Mouse (Mus musculus) stomach, embryonic 16.5 days (tissue): ENCODE data around the gene Tspear. TPM values are rescaled to one million over a fixed set of nuclear protein-coding genes. Genes with fewer than 3 reads are reported as not detected.

ENCODE experiments used
- ATAC-seq: fragments of 200-750 bp; cut with Nextera tagmentation; 2 replicates; pipeline ENCODE4 v1.8.0; 2017; ENCODE audit warnings: moderate number of reproducible peaks, moderate TSS enrichment; ENCODE audit not compliant: insufficient read depth, low FRiP score
- H3K27ac ChIP-seq: fragments of 300-500 bp; sonication (generic); 2 replicates; pipeline ENCODE4 v1.5.1; 2014; ENCODE audit warnings: low read length
- H3K27me3 ChIP-seq: fragments of 300-500 bp; sonication (generic); 2 replicates; pipeline ENCODE4 v1.6.1; 2014; ENCODE audit warnings: low read length, control low read depth, mixed read lengths; ENCODE audit not compliant: control insufficient read depth, insufficient read depth
- H3K36me3 ChIP-seq: fragments of 300-500 bp; sonication (generic); 2 replicates; pipeline ENCODE4 v1.6.1; 2014; ENCODE audit warnings: low read length; ENCODE audit not compliant: control insufficient read depth, insufficient read depth
- H3K4me1 ChIP-seq: fragments of 300-500 bp; sonication (generic); 2 replicates; pipeline ENCODE4 v1.6.1; 2014; ENCODE audit warnings: low read length, control low read depth, mixed read lengths; ENCODE audit not compliant: control insufficient read depth, insufficient read depth
- H3K4me2 ChIP-seq: fragments of 300-500 bp; sonication (generic); 2 replicates; pipeline ENCODE4 v1.6.1; 2014; ENCODE audit warnings: low read depth, low read length, mixed read lengths
- H3K4me3 ChIP-seq: fragments of 300-500 bp; sonication (generic); replicated peaks from 2 replicates; pipeline ENCODE4 v1.5.1; 2014; ENCODE audit warnings: mild to moderate bottlenecking, low read length
- H3K9ac ChIP-seq: fragments of 300-500 bp; sonication (generic); 2 replicates; pipeline ENCODE4 v1.6.1; 2014; ENCODE audit warnings: low read length
- H3K9me3 ChIP-seq: fragments of 300-500 bp; sonication (generic); replicated peaks from 2 replicates; pipeline ENCODE4 v1.6.1; 2016; ENCODE audit warnings: low read length, control low read depth; ENCODE audit not compliant: control insufficient read depth
- WGBS: fragments of 180-500 bp; shearing (Covaris S2); extraction: QIAGEN DNeasy Blood & Tissue Kit; methylation state at CpG from one replicate; pipeline ENCODE4 v1.1.7; 2014; 5-methylcytosine and 5-hydroxymethylcytosine counted together
- microRNA counts: library from miRNA; unstranded; fragments of <30 nt; microRNA quantifications from one replicate; lab custom pipeline; 2016
- microRNA-seq: library from miRNA; unstranded; fragments of <30 nt; microRNA quantifications from one replicate; pipeline ENCODE4, GENCODE M21; 2016
- polyA plus RNA-seq: library from polyadenylated mRNA; unstranded; fragments of >200 nt; fragmentation: Nextera tagmentation; extraction: Ambion mirVana; gene quantifications from 2 replicates; pipeline ENCODE4 v1.2.1, GENCODE M21; 2015

Gene Tspear
- polyA plus RNA-seq, 1 experiment from 2014 or later, result 0.96 TPM

- Histone ChIP-seq H3K9me3 (no peaks in the 10 kb centered on the region), H3K27me3 (no peaks in the 10 kb centered on the region), H3K36me3 (no peaks in the 10 kb centered on the region), H3K4me3 (no peak overlapping the region), H3K27ac (no peak overlapping the region), H3K9ac (no peak overlapping the region), H3K4me1 (no peaks in the 10 kb centered on the region), H3K4me2 (no peak overlapping the region)
- 72% methylated on average over 4 of the region's 4 CpGs for WGBS
- no peak for ATAC-seq
Observed at GRCm38 (mm10) chr10:77913292-77913691, 226.9 kb downstream of the Tspear start.

GRCm38 (mm10) chr10:77916636-77917335, 230.4 kb downstream of the Tspear start:
- no peaks in the 10 kb centered on the region for H3K9me3 ChIP-seq
- H3K36me3 ChIP-seq, result no peaks in the 10 kb centered on the region
- no peak overlapping the region for H3K4me3 ChIP-seq
- H3K27ac ChIP-seq, result no peak overlapping the region
- no peak overlapping the region for H3K4me2 ChIP-seq
- no peak overlapping the region for H3K9ac ChIP-seq
- no peaks in the 10 kb centered on the region for H3K27me3 ChIP-seq
- 61% methylated on average over 8 of the region's 8 CpGs for WGBS
- no peaks in the 10 kb centered on the region for H3K4me1 ChIP-seq
- ATAC-seq, result no peak

GRCm38 (mm10) chr10:77921009-77921408, 234.6 kb downstream of the Tspear start:
- H3K9ac ChIP-seq, result no peak overlapping the region
- ATAC-seq, result no peak
- H3K36me3 ChIP-seq, result no peaks in the 10 kb centered on the region
- H3K4me1 ChIP-seq, result no peaks in the 10 kb centered on the region
- H3K4me3 ChIP-seq, result no peak overlapping the region
- H3K27ac ChIP-seq, result no peak overlapping the region
- WGBS, result 67% methylated on average over 5 of the region's 5 CpGs
- no peaks in the 10 kb centered on the region for H3K9me3 ChIP-seq
- H3K4me2 ChIP-seq, result no peak overlapping the region
- no peaks in the 10 kb centered on the region for H3K27me3 ChIP-seq

GRCm38 (mm10) chr10:77922681-77923080, 236.3 kb downstream of the Tspear start:
- Histone ChIP-seq H3K36me3 (no peaks in the 10 kb centered on the region), H3K4me1 (no peaks in the 10 kb centered on the region), H3K9ac (no peak overlapping the region), H3K27ac (no peak overlapping the region), H3K4me3 (no peak overlapping the region), H3K9me3 (no peaks in the 10 kb centered on the region), H3K4me2 (no peak overlapping the region), H3K27me3 (no peaks in the 10 kb centered on the region)
- no peak for ATAC-seq
- 49% methylated on average over 4 of the region's 4 CpGs for WGBS

GRCm38 (mm10) chr10:77926140-77926539, 239.8 kb downstream of the Tspear start:
- H3K9ac ChIP-seq, result no peak overlapping the region
- no peak overlapping the region for H3K4me3 ChIP-seq
- H3K36me3 ChIP-seq, result no peaks in the 10 kb centered on the region
- H3K27me3 ChIP-seq, result no peaks in the 10 kb centered on the region
- no peak overlapping the region for H3K4me2 ChIP-seq
- H3K4me1 ChIP-seq, result no peaks in the 10 kb centered on the region
- 40% methylated on average over 7 of the region's 7 CpGs for WGBS
- H3K27ac ChIP-seq, result no peak overlapping the region
- no peak for ATAC-seq
- no peaks in the 10 kb centered on the region for H3K9me3 ChIP-seq

GRCm38 (mm10) chr10:77927375-77927774, 241.0 kb downstream of the Tspear start:
- Histone ChIP-seq H3K27ac (no peak overlapping the region), H3K27me3 (no peaks in the 10 kb centered on the region), H3K4me3 (no peak overlapping the region), H3K36me3 (no peaks in the 10 kb centered on the region), H3K4me1 (no peaks in the 10 kb centered on the region), H3K9ac (no peak overlapping the region), H3K4me2 (no peak overlapping the region), H3K9me3 (no peaks in the 10 kb centered on the region)
- WGBS, result 83% methylated on average over 10 of the region's 10 CpGs
- no peak for ATAC-seq

MicroRNA genes within 50 kb of the gene (microRNA counts, 519-probe panel; counts per million panel counts)
- microRNA mmu-miR-1930 (lab: Ali Mortazavi, UCI), result not detected

Small RNA genes lying within 50 kb of the gene (microRNA-seq; reads per million reads assigned to microRNA genes)
- 5.0 reads per million, percentile 24 among the genes with 10 or more reads in this experiment for gene Mir1930

Other genes starting within 250 kb of the Tspear start
- gene Fam207a, start 170.8 kb upstream of the Tspear start, polyA plus RNA-seq, result 29.7 and 31.0 TPM in 2 replicates
- 6.7 and 8.3 TPM in 2 replicates for gene Itgb2, start 156.3 kb upstream of the Tspear start, polyA plus RNA-seq
- 210 and 244 TPM in 2 replicates for gene Pttg1ip, start 104.8 kb upstream of the Tspear start, polyA plus RNA-seq
- 324 and 327 TPM in 2 replicates for gene Sumo3, start 80.5 kb upstream of the Tspear start, polyA plus RNA-seq
- 4.4 and 10.1 TPM in 2 replicates for gene Gm49325, start 80.4 kb upstream of the Tspear start, polyA plus RNA-seq
- gene Ube2g2, start 64.3 kb upstream of the Tspear start, polyA plus RNA-seq, result 78.0 and 82.4 TPM in 2 replicates
- gene Gm19402, start 4.2 kb downstream of the Tspear start, polyA plus RNA-seq, result not detected in 2 replicates
- not detected in 2 replicates for gene Gm9508, start 10.7 kb downstream of the Tspear start, polyA plus RNA-seq
- not detected in 2 replicates for gene Gm10272, start 20.1 kb downstream of the Tspear start, polyA plus RNA-seq
- 0.27 TPM in 1 of 2 replicates, not detected in the other for gene Gm10024, start 24.9 kb downstream of the Tspear start, polyA plus RNA-seq
- gene Gm10142, start 29.2 kb downstream of the Tspear start, polyA plus RNA-seq, result not detected in 2 replicates
- not detected in 2 replicates for gene Krtap12-1, start 34.0 kb downstream of the Tspear start, polyA plus RNA-seq
- gene Gm10100, start 39.9 kb downstream of the Tspear start, polyA plus RNA-seq, result not detected in 2 replicates
- not detected in 2 replicates for gene Gm18596, start 56.1 kb downstream of the Tspear start, polyA plus RNA-seq
- not detected in 2 replicates for gene Gm9736, start 64.8 kb downstream of the Tspear start, polyA plus RNA-seq
- gene Gm3233, start 73.1 kb downstream of the Tspear start, polyA plus RNA-seq, result not detected in 2 replicates
- not detected in 2 replicates for gene Gm3238, start 84.8 kb downstream of the Tspear start, polyA plus RNA-seq
- not detected in 2 replicates for gene Gm7138, start 90.4 kb downstream of the Tspear start, polyA plus RNA-seq
- gene Gm3250, start 96.0 kb downstream of the Tspear start, polyA plus RNA-seq, result not detected in 2 replicates
- not detected in 2 replicates for gene Gm7137, start 101.6 kb downstream of the Tspear start, polyA plus RNA-seq
- gene Gm9639, start 108.5 kb downstream of the Tspear start, polyA plus RNA-seq, result not detected in 2 replicates
- gene Gm19668, start 112.6 kb downstream of the Tspear start, polyA plus RNA-seq, result not detected in 2 replicates
- gene Gm9507, start 125.3 kb downstream of the Tspear start, polyA plus RNA-seq, result not detected in 2 replicates
- gene Gm2696, start 128.1 kb downstream of the Tspear start, polyA plus RNA-seq, result not detected in 2 replicates
- not detected in 2 replicates for gene Krtap10-4, start 140.5 kb downstream of the Tspear start, polyA plus RNA-seq
- gene Krtap10-10, start 149.4 kb downstream of the Tspear start, polyA plus RNA-seq, result not detected in 2 replicates
- not detected in 2 replicates for gene Gm36176, start 160.2 kb downstream of the Tspear start, polyA plus RNA-seq
- gene Gm10318, start 166.3 kb downstream of the Tspear start, polyA plus RNA-seq, result not detected in 2 replicates
- not detected in 2 replicates for gene Gm3285, start 175.4 kb downstream of the Tspear start, polyA plus RNA-seq
- gene Lrrc3, start 216.0 kb downstream of the Tspear start, polyA plus RNA-seq, result 5.8 and 6.7 TPM in 2 replicates